Comparison of ENCODE assay signal across 9 mouse cellular contexts in the genomic region with DNA sequence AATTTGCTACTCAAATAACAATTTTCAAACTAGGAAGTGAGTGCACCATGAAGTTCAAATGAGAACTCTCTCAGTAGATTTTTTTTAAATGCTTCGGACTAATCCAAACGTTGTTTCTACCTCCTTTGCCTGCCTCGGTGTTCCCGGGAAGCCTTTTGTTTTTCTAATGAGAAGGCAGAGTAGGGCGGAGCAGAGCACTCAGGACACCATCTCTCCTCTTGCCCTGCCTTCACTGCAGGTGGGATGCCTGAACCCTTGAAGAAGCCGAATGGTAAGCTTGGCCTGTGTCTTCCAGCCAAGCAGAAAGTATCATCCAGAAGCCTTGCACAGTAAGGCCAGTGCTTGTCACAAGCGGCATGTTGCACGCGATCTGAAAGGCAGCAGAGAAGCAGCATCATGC.
"Had no signal": no experiment of that assay in that cellular context is flagged by ENCODE, and none has a peak within 500 bp of the region (broad histone marks: within the 10 kb centered on the region; RNA-seq: fewer than 3 reads in every experiment).

No protein-coding gene starts in this region.

- DNase-seq: liver, postnatal 0 days; lung, embryonic 14.5 days; lung, postnatal 10 days; right cerebral cortex, postnatal 14 days; thymus, adult 2 months; thymus, postnatal 25 days; thymus, postnatal 4 days had no signal

- ATAC-seq: liver, postnatal 0 days; midbrain, embryonic 13.5 days; midbrain, embryonic 15.5 days had no signal
